Mouse (Mus musculus) liver, adult (tissue): ENCODE measurements around the gene Gm20388.

Source experiments
- GATA4 ChIP-seq: IDR thresholded peaks from 2 replicates; pipeline ENCODE4 v1.6.1; 2014; ENCODE audit warnings: mild to moderate bottlenecking, low read length; ENCODE audit not compliant: insufficient replicate concordance

Gene Gm20388

GRCm38 (mm10) chr8:120310063-120310462, 399.4 kb downstream of the Gm20388 start:
- TF ChIP-seq GATA4 = no peak

- TF ChIP-seq GATA4 = no peak
These were observed 401.8 kb downstream of the Gm20388 start for GRCm38 (mm10) chr8:120312452-120312851.

GRCm38 (mm10) chr8:120313674-120314073, 403.0 kb downstream of the Gm20388 start:
- TF ChIP-seq GATA4 = no peak

GRCm38 (mm10) chr8:120314932-120315331, 404.3 kb downstream of the Gm20388 start:
- TF ChIP-seq GATA4 = no peak

- no peak for TF ChIP-seq GATA4
These were observed 405.0 kb downstream of the Gm20388 start for GRCm38 (mm10) chr8:120315644-120316043.

DNA sequence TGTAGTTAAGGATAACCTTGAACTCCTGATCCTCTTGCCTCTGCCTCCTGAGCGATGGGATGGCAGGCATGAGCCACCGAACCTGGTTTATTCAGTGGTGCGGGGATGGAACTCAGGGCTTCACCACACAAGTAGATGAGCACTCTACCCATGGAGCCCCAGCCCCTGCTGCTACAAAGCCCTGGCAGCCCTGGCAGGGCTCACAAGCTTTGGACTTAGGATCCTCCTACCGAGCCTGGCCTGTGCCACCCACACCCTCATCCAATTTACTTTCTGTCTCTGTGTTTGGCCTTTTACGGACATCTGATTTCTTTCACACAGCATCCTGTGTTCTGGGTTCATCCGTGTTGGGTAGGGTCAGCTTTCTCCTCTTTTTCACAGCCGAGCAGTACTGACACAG, 406.1 kb downstream of the Gm20388 start:
- TF ChIP-seq GATA4 = no peak

- TF ChIP-seq GATA4 = no peak
These were observed 406.6 kb downstream of the Gm20388 start for GRCm38 (mm10) chr8:120317118-120317824.

GRCm38 (mm10) chr8:120318476-120318991, 407.9 kb downstream of the Gm20388 start:
- no peak for TF ChIP-seq GATA4

DNA sequence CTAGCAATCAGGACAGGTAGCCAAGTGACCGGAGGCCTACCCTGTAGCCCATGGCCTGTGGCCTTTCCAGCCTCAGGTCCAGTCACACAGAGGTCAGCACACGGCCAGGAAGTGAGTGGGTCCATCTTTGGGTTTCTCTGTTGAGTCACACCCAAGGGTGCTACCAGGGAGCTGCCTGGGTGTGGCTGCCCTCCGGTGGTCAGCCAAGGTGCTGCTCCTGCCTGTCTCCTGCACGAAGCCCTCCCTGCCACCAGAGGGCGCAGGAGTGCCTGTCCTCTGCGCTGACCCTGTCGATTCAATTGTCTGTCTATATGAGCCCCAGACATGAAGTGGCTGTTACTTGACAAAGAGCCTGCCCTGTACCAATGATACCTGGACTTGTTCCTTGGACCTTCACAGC, 408.8 kb downstream of the Gm20388 start:
- TF ChIP-seq GATA4 = no peak

GRCm38 (mm10) chr8:120320146-120320545, 409.5 kb downstream of the Gm20388 start:
- no peak for TF ChIP-seq GATA4

GRCm38 (mm10) chr8:120321724-120322123, 411.1 kb downstream of the Gm20388 start:
- no peak for TF ChIP-seq GATA4

- TF ChIP-seq GATA4 = no peak
These were observed 412.4 kb downstream of the Gm20388 start for GRCm38 (mm10) chr8:120322956-120323448.

DNA sequence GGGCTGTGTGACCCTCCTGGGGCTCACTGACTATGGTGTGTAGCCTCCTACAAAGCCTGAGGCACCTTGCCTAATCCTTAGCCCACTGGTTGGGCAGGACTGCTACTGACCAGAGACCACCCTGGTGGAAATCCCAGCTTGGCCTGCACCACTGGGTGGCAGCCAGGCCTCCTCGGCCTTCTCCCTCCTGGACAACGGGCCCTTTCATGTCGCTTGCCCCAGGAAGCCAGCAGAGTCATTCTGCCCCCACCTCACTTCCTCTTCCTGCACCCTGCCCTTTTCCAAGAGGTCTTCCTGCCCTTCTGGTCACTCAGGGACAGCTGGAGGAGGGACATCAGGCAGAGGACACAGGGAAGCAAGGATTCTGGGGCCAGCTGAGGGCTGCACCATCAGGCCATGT, 413.9 kb downstream of the Gm20388 start:
- peak; percentile 34; the same call in 1 of the 2 replicates for TF ChIP-seq GATA4

GRCm38 (mm10) chr8:120325172-120325767, 414.6 kb downstream of the Gm20388 start:
- no peak for TF ChIP-seq GATA4

DNA sequence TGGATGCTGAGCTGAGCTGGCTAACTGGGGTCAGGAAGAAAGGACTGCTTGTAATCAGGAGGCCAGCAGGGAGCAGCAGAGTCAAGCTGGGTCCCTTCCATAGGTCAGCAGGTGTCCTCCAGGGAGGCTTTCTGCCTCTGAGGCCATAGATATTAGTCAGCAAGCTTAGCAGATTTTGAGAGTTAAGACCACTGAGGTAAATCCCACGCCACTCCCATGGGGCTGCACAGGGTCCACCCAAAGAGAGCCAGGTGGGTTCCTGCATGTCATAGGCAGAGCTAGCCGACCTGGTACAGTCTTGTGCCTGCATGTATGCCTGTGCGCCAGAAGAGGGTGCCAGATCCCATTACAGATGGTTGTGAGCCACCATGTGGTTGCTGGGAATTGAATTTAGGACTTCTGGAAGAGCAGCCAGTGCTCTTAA, 416.5 kb downstream of the Gm20388 start:
- TF ChIP-seq GATA4 = no peak

- no peak for TF ChIP-seq GATA4
These were observed 417.9 kb downstream of the Gm20388 start for GRCm38 (mm10) chr8:120328361-120329022.
